Mouse (Mus musculus): ENCODE results near the gene 4931440F15Rik.

- TF ChIP-seq CTCF (IDR thresholded peaks at IDR 0.05; ENCODE audit: low read depth) (no peak), EP300 (optimal IDR thresholded peaks at IDR 0.05) (no peak)
These were observed 38.0 kb downstream of the 4931440F15Rik start for GRCm38 (mm10) chr11:29787473-29787872.

Measured in stomach, postnatal 0 days (tissue).